Mouse (Mus musculus): ENCODE results near the gene Sp110. TPM values are rescaled to one million over a fixed set of nuclear protein-coding genes. Genes with fewer than 3 reads are reported as not detected.
"Not testable (repeated sequence)": the region's sequence is repeated elsewhere in the genome, so short reads cannot be mapped to it uniquely, and the experiment has no call there.

The Sp110 gene
- polyA plus RNA-seq, 1 experiment from 2014 or later = 5.5 TPM

GRCm38 (mm10) chr1:85588697-85589096 lies 9.9 kb downstream of the Sp110 start:
- H3K4me3 ChIP-seq; H3K9ac ChIP-seq; H3K4me2 ChIP-seq; H3K27me3 ChIP-seq (replicated peaks); H3K9me3 ChIP-seq (replicated peaks); H3K27ac ChIP-seq; ATAC-seq; H3K4me1 ChIP-seq; H3K36me3 ChIP-seq: not testable (repeated sequence)
- 64% methylated on average over 1 of the region's 2 CpGs for WGBS (ENCODE audit: insufficient replicate concordance)

GRCm38 (mm10) chr1:85581518-85581917 lies 17.1 kb downstream of the Sp110 start:
- not testable (repeated sequence) for H3K27ac ChIP-seq; ATAC-seq; H3K36me3 ChIP-seq; H3K9me3 ChIP-seq (replicated peaks); H3K4me2 ChIP-seq; H3K4me1 ChIP-seq; H3K27me3 ChIP-seq (replicated peaks); H3K4me3 ChIP-seq; H3K9ac ChIP-seq
- WGBS (ENCODE audit: insufficient replicate concordance) = 23% methylated on average over 5 of the region's 5 CpGs

DNA sequence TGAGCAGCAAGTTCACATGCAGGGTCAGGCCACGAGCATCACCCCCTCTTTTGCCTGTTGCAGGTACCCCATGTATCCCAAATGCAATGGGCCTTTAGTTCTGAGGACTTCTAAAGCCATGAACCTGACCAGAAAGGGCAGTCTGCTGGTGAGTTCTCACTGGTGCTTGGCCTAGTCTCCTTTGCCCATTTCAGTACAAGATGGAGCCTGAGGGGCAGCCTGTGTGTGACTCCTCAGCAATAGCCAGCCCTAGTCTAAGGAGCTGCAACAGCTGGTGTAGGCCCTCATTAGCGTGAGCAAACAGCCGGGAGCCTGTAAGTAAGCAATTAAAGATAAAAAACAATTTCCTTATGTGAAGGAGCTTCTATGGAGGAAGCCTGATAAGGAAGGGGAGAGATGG lies 18.0 kb downstream of the Sp110 start:
- not testable (repeated sequence) for H3K9ac ChIP-seq; H3K9me3 ChIP-seq (replicated peaks); H3K27me3 ChIP-seq (replicated peaks); H3K4me1 ChIP-seq; H3K4me3 ChIP-seq; H3K36me3 ChIP-seq; H3K4me2 ChIP-seq; H3K27ac ChIP-seq
- WGBS (ENCODE audit: insufficient replicate concordance) = 45% methylated on average over 3 of the region's 3 CpGs
- ATAC-seq = peak; percentile 40; the same call in 1 of the 2 replicates

- not testable (repeated sequence) for H3K9me3 ChIP-seq (replicated peaks); H3K27ac ChIP-seq; H3K4me1 ChIP-seq; H3K4me3 ChIP-seq; H3K4me2 ChIP-seq; H3K9ac ChIP-seq; H3K36me3 ChIP-seq; H3K27me3 ChIP-seq (replicated peaks)
- WGBS (ENCODE audit: insufficient replicate concordance) = 15% methylated on average over 3 of the region's 4 CpGs
- ATAC-seq = peak; percentile 65
These were observed 18.5 kb downstream of the Sp110 start for GRCm38 (mm10) chr1:85580148-85580534.

- not testable (repeated sequence) for H3K27ac ChIP-seq; H3K9ac ChIP-seq; H3K4me1 ChIP-seq; H3K4me2 ChIP-seq; H3K27me3 ChIP-seq (replicated peaks); H3K4me3 ChIP-seq; H3K36me3 ChIP-seq; H3K9me3 ChIP-seq (replicated peaks)
- ATAC-seq = 0 out of 2 replicates have a peak, but pooled peaks have one; percentile 18
- WGBS (ENCODE audit: insufficient replicate concordance) = 60% methylated on average over 6 of the region's 7 CpGs
These were observed 19.1 kb downstream of the Sp110 start for GRCm38 (mm10) chr1:85579199-85580147.

DNA sequence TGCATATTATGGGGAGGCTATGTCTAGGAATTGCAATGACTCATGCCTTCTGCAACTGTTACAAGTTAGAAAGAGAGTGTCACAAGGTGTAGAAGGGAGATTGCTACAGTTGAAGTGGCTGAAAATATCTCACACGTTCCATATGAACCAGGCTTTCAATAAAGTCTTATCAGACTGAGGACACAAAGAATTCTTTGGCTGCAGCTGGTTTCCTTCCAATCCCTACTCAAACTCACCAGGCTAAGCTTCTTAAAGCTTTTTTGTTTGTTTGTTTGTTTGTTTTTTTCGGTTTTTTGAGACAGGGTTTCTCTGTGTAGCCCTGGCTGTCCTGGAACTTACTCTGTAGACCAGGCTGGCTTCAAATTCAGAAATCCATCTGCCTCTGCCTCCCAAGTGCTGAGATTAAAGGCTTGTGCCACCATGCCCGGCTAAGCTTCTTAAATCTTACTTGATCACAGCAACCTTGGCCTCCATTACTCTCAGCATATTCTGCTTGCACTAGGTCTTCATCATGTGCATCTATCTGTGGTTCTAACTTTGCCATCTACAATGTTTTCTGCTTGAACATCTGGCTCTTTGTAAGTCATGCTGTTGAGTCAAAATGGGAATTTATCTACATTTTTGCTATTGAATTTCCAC lies 20.1 kb downstream of the Sp110 start:
- ATAC-seq; H3K4me3 ChIP-seq; H3K36me3 ChIP-seq; H3K9ac ChIP-seq; H3K27me3 ChIP-seq (replicated peaks); H3K9me3 ChIP-seq (replicated peaks); H3K4me2 ChIP-seq; H3K27ac ChIP-seq; H3K4me1 ChIP-seq: not testable (repeated sequence)
- 33% methylated on average over 3 of the region's 3 CpGs for WGBS (ENCODE audit: insufficient replicate concordance)

DNA sequence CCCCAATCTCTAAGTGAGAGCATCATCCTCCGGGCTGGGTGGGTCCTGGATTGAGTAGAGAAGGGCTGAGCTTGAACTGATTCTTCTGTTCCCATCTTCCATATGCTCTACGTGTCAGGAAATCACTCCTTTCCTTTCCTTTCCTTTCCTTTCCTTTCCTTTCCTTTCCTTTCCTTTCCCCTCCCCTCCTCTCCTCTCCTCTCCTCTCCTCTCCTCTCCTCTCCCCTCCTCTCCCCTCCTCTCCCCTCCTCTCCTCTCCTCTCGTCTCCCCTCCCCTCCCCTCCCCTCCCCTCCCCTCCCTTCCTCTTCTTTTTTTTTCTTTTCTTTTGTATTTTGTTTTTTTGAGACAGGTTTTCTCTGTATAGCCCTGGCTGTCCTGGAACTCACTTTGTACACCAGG lies 23.2 kb downstream of the Sp110 start, which contains the start of gene G530012D18Rik:
Gene G530012D18Rik (plus strand): TSS at position 301 of the 400 bp plus-strand sequence.
- H3K4me1 ChIP-seq; H3K9ac ChIP-seq; H3K4me2 ChIP-seq; H3K36me3 ChIP-seq; H3K27me3 ChIP-seq (replicated peaks); H3K4me3 ChIP-seq; ATAC-seq; H3K27ac ChIP-seq; H3K9me3 ChIP-seq (replicated peaks): not testable (repeated sequence)
- 58% methylated on average over 2 of the region's 3 CpGs for WGBS (ENCODE audit: insufficient replicate concordance)

DNA sequence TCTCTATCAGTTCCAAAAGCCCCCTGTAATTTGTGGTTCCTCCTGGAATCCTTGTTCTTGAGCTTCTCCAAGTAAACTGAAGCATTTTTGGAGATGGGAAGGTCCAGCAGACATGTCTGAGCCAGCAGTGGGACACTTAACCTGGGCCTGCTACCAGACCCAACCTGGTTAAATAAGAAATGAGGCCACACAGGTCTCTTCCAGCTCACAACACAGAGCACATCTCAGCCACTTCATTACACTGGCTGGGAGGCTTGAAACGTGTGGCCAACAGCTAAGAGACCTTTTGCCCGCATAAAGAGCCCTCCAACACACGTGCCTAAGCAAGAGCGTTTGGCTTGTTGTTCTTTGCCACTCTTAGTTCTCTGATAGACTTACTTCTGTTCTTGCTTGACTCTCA lies 25.1 kb downstream of the Sp110 start:
- not testable (repeated sequence) for ATAC-seq; H3K9me3 ChIP-seq (replicated peaks); H3K4me1 ChIP-seq; H3K27ac ChIP-seq; H3K4me2 ChIP-seq; H3K4me3 ChIP-seq; H3K27me3 ChIP-seq (replicated peaks); H3K9ac ChIP-seq; H3K36me3 ChIP-seq
- WGBS (ENCODE audit: insufficient replicate concordance) = 64% methylated on average over 4 of the region's 4 CpGs

DNA sequence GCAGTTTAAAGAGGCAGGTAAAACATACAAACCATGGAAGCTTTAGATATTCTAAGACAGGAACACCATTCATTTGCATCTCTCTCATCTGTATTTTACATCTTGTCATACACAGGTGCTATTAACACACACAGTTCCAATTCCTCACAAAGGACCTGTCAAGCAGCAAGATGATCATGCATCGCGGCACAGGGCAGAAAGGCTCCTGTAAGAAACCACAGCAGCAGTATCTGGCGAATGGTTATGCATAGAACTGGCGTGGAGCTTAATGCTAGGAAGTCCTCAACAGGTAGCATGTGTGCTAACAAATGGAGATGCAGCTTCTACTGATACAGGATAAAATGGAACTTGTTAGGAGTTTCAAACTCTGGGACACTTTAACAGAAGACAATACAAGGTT lies 43.4 kb downstream of the Sp110 start:
- 66% methylated on average over 4 of the region's 4 CpGs for WGBS (ENCODE audit: insufficient replicate concordance)
- H3K27ac ChIP-seq; ATAC-seq; H3K4me1 ChIP-seq; H3K4me3 ChIP-seq; H3K36me3 ChIP-seq; H3K9me3 ChIP-seq (replicated peaks); H3K9ac ChIP-seq; H3K4me2 ChIP-seq; H3K27me3 ChIP-seq (replicated peaks): not testable (repeated sequence)

DNA sequence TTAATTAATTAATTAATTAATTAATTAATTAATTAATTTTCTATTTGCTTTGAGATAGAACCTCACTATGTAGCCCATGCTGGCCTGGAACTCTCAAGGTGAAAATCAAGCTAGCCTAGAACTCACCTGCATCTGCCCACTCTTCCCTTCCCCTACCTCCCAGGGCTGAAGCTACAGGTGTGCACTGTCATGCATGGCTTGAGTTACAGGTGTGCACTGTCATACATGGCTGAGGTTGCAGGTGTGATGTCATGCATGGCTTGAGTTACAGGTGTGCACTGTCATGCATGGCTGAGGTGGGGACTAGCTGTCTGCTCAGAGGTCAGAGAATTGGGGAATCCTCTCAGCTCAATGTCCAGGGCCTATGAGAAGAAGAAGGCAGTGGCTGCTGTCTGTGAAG lies 52.2 kb downstream of the Sp110 start:
- H3K36me3 ChIP-seq; H3K4me1 ChIP-seq; H3K4me2 ChIP-seq; H3K27ac ChIP-seq; H3K4me3 ChIP-seq; H3K9me3 ChIP-seq (replicated peaks); H3K9ac ChIP-seq; H3K27me3 ChIP-seq (replicated peaks); ATAC-seq: not testable (repeated sequence)

GRCm38 (mm10) chr1:85543818-85544217 lies 54.8 kb downstream of the Sp110 start:
- not testable (repeated sequence) for ATAC-seq; H3K4me3 ChIP-seq; H3K4me1 ChIP-seq; H3K27me3 ChIP-seq (replicated peaks); H3K36me3 ChIP-seq; H3K27ac ChIP-seq; H3K9ac ChIP-seq; H3K9me3 ChIP-seq (replicated peaks); H3K4me2 ChIP-seq
- WGBS (ENCODE audit: insufficient replicate concordance) = 65% methylated on average over 3 of the region's 4 CpGs

DNA sequence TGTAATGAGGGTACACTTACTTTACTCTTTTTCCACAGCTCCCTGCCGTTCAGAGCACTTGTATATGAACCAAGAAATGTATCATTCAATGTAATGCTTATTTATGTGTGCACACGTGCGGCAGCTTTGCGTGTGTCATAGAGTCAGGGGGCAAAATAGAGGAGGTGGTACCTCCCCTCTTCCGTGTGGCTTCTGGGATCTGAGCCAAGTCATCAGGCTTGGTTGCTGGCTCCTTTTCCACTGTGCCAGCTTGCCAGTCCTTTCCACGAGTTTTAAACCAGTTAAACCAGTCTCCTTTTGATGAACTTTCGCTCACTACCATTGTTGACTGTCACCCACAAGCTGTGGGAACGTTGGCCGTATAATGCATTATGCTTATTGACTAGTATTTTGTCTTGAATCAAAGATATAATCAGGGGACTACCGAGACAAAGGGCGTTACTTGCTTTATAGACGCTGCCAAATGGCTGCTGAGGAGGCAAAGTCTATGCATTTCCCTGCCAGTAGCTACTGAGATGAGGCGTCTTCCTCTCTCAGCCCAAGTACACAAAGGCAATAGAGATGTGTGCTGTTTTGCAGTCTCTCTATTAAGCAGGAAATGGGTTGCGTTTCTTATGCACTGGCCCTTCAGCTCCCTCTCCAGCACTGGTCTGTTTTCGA lies 70.0 kb downstream of the Sp110 start:
- H3K36me3 ChIP-seq; H3K4me2 ChIP-seq; H3K9ac ChIP-seq; ATAC-seq; H3K9me3 ChIP-seq (replicated peaks); H3K4me3 ChIP-seq; H3K4me1 ChIP-seq; H3K27me3 ChIP-seq (replicated peaks); H3K27ac ChIP-seq: not testable (repeated sequence)
- WGBS (ENCODE audit: insufficient replicate concordance) = 63% methylated on average over 13 of the region's 15 CpGs

All from liver, embryonic 12.5 days (tissue).